In genomic region chr6:71909840-71910239, GRCm38 (mm10) we compare ENCODE assay signal across 8 mouse cellular contexts. TPM values are rescaled to one million over a fixed set of nuclear protein-coding genes. Genes with fewer than 3 reads are reported as not detected.
DNase-seq lines count a peak whose midpoint lies in the region; ATAC-seq and TF ChIP-seq lines count a peak whose summit lies in the region.

No protein-coding gene starts in this region.

- ATAC-seq in granulocyte monocyte progenitor cell, adult 5-6 weeks (replicated peaks; ENCODE audit: poor library complexity, severe bottlenecking) = peak; percentile 30; the same call in 1 of the 2 replicates
- peak; percentile 51 for ATAC-seq in megakaryocyte progenitor cell, adult 5-6 weeks (replicated peaks; ENCODE audit: poor library complexity)

- no peak for DNase-seq in layer of hippocampus, adult 2 months (ENCODE audit: low spot score in 2 of 2)
- DNase-seq in layer of hippocampus, postnatal 10 days (ENCODE audit: low spot score in 2 of 2) = no peak
- DNase-seq in NIH3T3 (ENCODE audit: low read depth) = peak; percentile 51
- DNase-seq in adrenal gland, adult 18-20 months (ENCODE audit: low spot score in 2 of 2) = no peak
- DNase-seq in ovary, postnatal 14 days (ENCODE audit: low spot score) = no peak
- DNase-seq in gastrocnemius, adult 8-10 months (ENCODE audit: low spot score in 2 of 2) = no peak

- no peak overlapping the region; the same call in 1 of the 2 replicates for H3K27ac ChIP-seq in layer of hippocampus, adult 2 months

- H3K4me3 ChIP-seq in layer of hippocampus, adult 2 months = peak overlapping the region; percentile 80

- peak; percentile 45 for TF ChIP-seq CTCF in layer of hippocampus, adult 2 months (conservative IDR thresholded peaks at IDR 0.05)

RNA-seq across cellular contexts. Expression of gene Polr1a, which starts 1.0 kb away (rescaled TPM):
- total RNA-seq in layer of hippocampus, adult 2 months (2021) = 10 to 100 TPM; 33.7 to 35.4 TPM
- 10 to 100 TPM; 35.2 to 36.2 TPM for total RNA-seq in layer of hippocampus, postnatal 10 days (2021)
- total RNA-seq in granulocyte monocyte progenitor cell, adult 5-6 weeks (2014; fragmentation: Nextera tagmentation) = 40.1 and 78.8 TPM in 2 replicates
- total RNA-seq in granulocyte monocyte progenitor cell, adult 5-6 weeks (2017) = 83.1 and 91.6 TPM in 2 replicates
- total RNA-seq in megakaryocyte progenitor cell, adult 5-6 weeks (2015) = 35.4 and 39.2 TPM in 2 replicates
- 75.9 and 99.9 TPM in 2 replicates for total RNA-seq in megakaryocyte progenitor cell, adult 5-6 weeks (2017)
- 10 to 100 TPM; 52.5 to 75.2 TPM for total RNA-seq in adrenal gland, adult 18-20 months (2021)
- 10 to 100 TPM; 29.0 to 37.6 (median 35.8) TPM for total RNA-seq in gastrocnemius, adult 8-10 months (2022)

RNA-seq across cellular contexts. Expression of gene Ptcd3, which starts 1.3 kb away (rescaled TPM):
- 10 to 100 TPM; 71.0 to 74.8 TPM for total RNA-seq in layer of hippocampus, adult 2 months (2021)
- total RNA-seq in layer of hippocampus, postnatal 10 days (2021) = 10 to 100 TPM; 68.8 to 73.8 TPM
- total RNA-seq in granulocyte monocyte progenitor cell, adult 5-6 weeks (2014; fragmentation: Nextera tagmentation) = 113 and 134 TPM in 2 replicates
- 153 and 171 TPM in 2 replicates for total RNA-seq in granulocyte monocyte progenitor cell, adult 5-6 weeks (2017)
- total RNA-seq in megakaryocyte progenitor cell, adult 5-6 weeks (2015) = 139 and 162 TPM in 2 replicates
- total RNA-seq in megakaryocyte progenitor cell, adult 5-6 weeks (2017) = 139 and 203 TPM in 2 replicates
- 10 to 100 TPM; 95.0 to 97.9 TPM for total RNA-seq in adrenal gland, adult 18-20 months (2021)
- total RNA-seq in gastrocnemius, adult 8-10 months (2022) = 10 to 100 TPM; 54.4 to 58.1 (median 55.9) TPM
